28 mouse cellular contexts compared by ENCODE assay signal in genomic region chr6:135006372-135006771, GRCm38 (mm10). TPM values are rescaled to one million over a fixed set of nuclear protein-coding genes. Genes with fewer than 3 reads are reported as not detected.
A peak's percentile ranks its signal among the peaks of the same experiment; 100 is the strongest.
DNase-seq lines count a peak whose midpoint lies in the region; ATAC-seq lines count a peak whose summit lies in the region.
"Had no signal": no experiment of that assay in that cellular context is flagged by ENCODE, and none has a peak within 500 bp of the region (broad histone marks: within the 10 kb centered on the region; RNA-seq: fewer than 3 reads in every experiment).

No protein-coding gene starts in this region.

- no peak for ATAC-seq in megakaryocyte, adult 5-6 weeks (ENCODE audit: poor library complexity, severe bottlenecking)
- ATAC-seq in liver, embryonic 15.5 days (ENCODE audit: insufficient read depth) = peak; percentile 61
- ATAC-seq: forebrain, embryonic 15.5 days; inflammation-experienced regulatory T-cells, adult 6 months; midbrain, embryonic 13.5 days had no signal

- no peak overlapping the region for H3K9ac ChIP-seq in liver, embryonic 15.5 days
- H3K9ac ChIP-seq: forebrain, embryonic 15.5 days; heart, embryonic 13.5 days; hindbrain, embryonic 15.5 days; limb, embryonic 13.5 days; midbrain, embryonic 13.5 days; neural tube, embryonic 13.5 days had no signal

- peak; percentile 63 for DNase-seq in liver
- no peak for DNase-seq in urinary bladder, postnatal 10 days (ENCODE audit: low spot score)
- DNase-seq in testis, postnatal 14 days (ENCODE audit: low spot score) = no peak
- DNase-seq in lung, postnatal 4 days = no peak
- DNase-seq: adrenal gland, postnatal 10 days; B cell, adult 2 months; cerebellum, adult 11 months; cerebellum, adult 9-11 months; gastrocnemius, postnatal 25 days; heart, adult 11 months; heart, postnatal 10 days; kidney, adult 11 months; kidney, postnatal 14 days; lung, adult 2 months; lung, postnatal 10 days had no signal

- peak overlapping the region; percentile 57; the same call in 1 of the 2 replicates for H3K27ac ChIP-seq in liver, embryonic 15.5 days (replicated peaks)
- H3K27ac ChIP-seq: forebrain, embryonic 10.5 days; forebrain, embryonic 15.5 days; heart, embryonic 13.5 days; hindbrain, embryonic 10.5 days; hindbrain, embryonic 15.5 days; limb, embryonic 13.5 days; midbrain, embryonic 13.5 days; neural tube, embryonic 13.5 days had no signal

- H3K4me1 ChIP-seq in megakaryocyte, embryonic 14.5 days = peaks cover 50% of the 10 kb centered on the region
- peaks cover 46% of the 10 kb centered on the region for H3K4me1 ChIP-seq in liver, embryonic 15.5 days (replicated peaks)
- H3K4me1 ChIP-seq: forebrain, embryonic 10.5 days; forebrain, embryonic 15.5 days; hindbrain, embryonic 15.5 days; limb, embryonic 13.5 days; midbrain, embryonic 13.5 days had no signal

- H3K4me2 ChIP-seq in liver, embryonic 15.5 days = peak overlapping the region; percentile 37; the same call in 1 of the 2 replicates
- H3K4me2 ChIP-seq: forebrain, embryonic 15.5 days; heart, embryonic 13.5 days; hindbrain, embryonic 15.5 days; limb, embryonic 13.5 days; midbrain, embryonic 13.5 days; neural tube, embryonic 13.5 days had no signal

- 19% methylated on average over 4 of the region's 4 CpGs for WGBS in liver, embryonic 15.5 days (ENCODE audit: insufficient replicate concordance)

- peaks cover 3% of the 10 kb centered on the region for H3K36me3 ChIP-seq in megakaryocyte, embryonic 14.5 days (replicated peaks; ENCODE audit: low read length)
- no peaks in the 10 kb centered on the region for H3K36me3 ChIP-seq in liver, embryonic 15.5 days (replicated peaks)
- H3K36me3 ChIP-seq: forebrain, embryonic 10.5 days; forebrain, embryonic 15.5 days; heart, embryonic 13.5 days; hindbrain, embryonic 10.5 days; hindbrain, embryonic 15.5 days; limb, embryonic 13.5 days; midbrain, embryonic 13.5 days; neural tube, embryonic 13.5 days had no signal

- no peaks in the 10 kb centered on the region for H3K27me3 ChIP-seq in megakaryocyte, embryonic 14.5 days (replicated peaks)
- no peaks in the 10 kb centered on the region for H3K27me3 ChIP-seq in liver, embryonic 15.5 days
- H3K27me3 ChIP-seq: CH12.LX; forebrain, embryonic 15.5 days; heart, embryonic 13.5 days; hindbrain, embryonic 15.5 days; limb, embryonic 13.5 days; midbrain, embryonic 13.5 days; neural tube, embryonic 13.5 days had no signal

- peak overlapping the region; percentile 74 for H3K4me3 ChIP-seq in megakaryocyte, embryonic 14.5 days (replicated peaks)
- no peak overlapping the region for H3K4me3 ChIP-seq in liver, embryonic 15.5 days (replicated peaks)
- H3K4me3 ChIP-seq: forebrain, embryonic 10.5 days; forebrain, embryonic 15.5 days; heart, embryonic 13.5 days; hindbrain, embryonic 10.5 days; hindbrain, embryonic 15.5 days; limb, embryonic 13.5 days; midbrain, embryonic 13.5 days; neural tube, embryonic 13.5 days had no signal

- H3K9me3 ChIP-seq in megakaryocyte, embryonic 14.5 days = no peaks in the 10 kb centered on the region
- H3K9me3 ChIP-seq in liver, embryonic 15.5 days (replicated peaks) = no peaks in the 10 kb centered on the region
- H3K9me3 ChIP-seq: forebrain, embryonic 10.5 days; forebrain, embryonic 15.5 days; heart, embryonic 13.5 days; hindbrain, embryonic 10.5 days; hindbrain, embryonic 15.5 days; limb, embryonic 13.5 days; midbrain, embryonic 13.5 days; neural tube, embryonic 13.5 days had no signal

RNA-seq across cellular contexts. Expression of gene Ddx47, which starts 5.0 kb away (rescaled TPM):
- polyA plus RNA-seq in megakaryocyte, embryonic 14.5 days (2012; ENCODE audit: insufficient read depth, low replicate concordance) = 6.6 TPM in 1 of 2 replicates, not detected in the other
- total RNA-seq in megakaryocyte, adult 5-6 weeks (2015) = 43.4 and 50.3 TPM in 2 replicates
- 62.6 and 74.5 TPM in 2 replicates for total RNA-seq in megakaryocyte, adult 5-6 weeks (2017)
- polyA plus RNA-seq in liver, embryonic 15.5 days (2015; fragmentation: Nextera tagmentation; extraction: Ambion mirVana) = 53.0 and 54.6 TPM in 2 replicates

RNA-seq across cellular contexts. Expression of gene Apold1, which starts 24.9 kb away (rescaled TPM):
- polyA plus RNA-seq in megakaryocyte, embryonic 14.5 days (2012; ENCODE audit: insufficient read depth, low replicate concordance) = 0.92 and 1.1 TPM in 2 replicates
- 0.21 and 0.89 TPM in 2 replicates for total RNA-seq in megakaryocyte, adult 5-6 weeks (2015)
- 0.40 and 0.49 TPM in 2 replicates for total RNA-seq in megakaryocyte, adult 5-6 weeks (2017)
- polyA plus RNA-seq in liver, embryonic 15.5 days (2015; fragmentation: Nextera tagmentation; extraction: Ambion mirVana) = 2.8 TPM in 2 replicates

RNA-seq across cellular contexts. Expression of gene Gprc5a, which starts 59.1 kb away (rescaled TPM):
- polyA plus RNA-seq in megakaryocyte, embryonic 14.5 days (2012; ENCODE audit: insufficient read depth, low replicate concordance) = not detected in 2 replicates
- 0.16 and 0.56 TPM in 2 replicates for total RNA-seq in megakaryocyte, adult 5-6 weeks (2015)
- total RNA-seq in megakaryocyte, adult 5-6 weeks (2017) = 0.22 TPM in 1 of 2 replicates, not detected in the other
- 0.09 and 0.17 TPM in 2 replicates for polyA plus RNA-seq in liver, embryonic 15.5 days (2015; fragmentation: Nextera tagmentation; extraction: Ambion mirVana)
